Mouse (Mus musculus) heart, embryonic 15.5 days (tissue): Measurements from ENCODE around the gene Nfam1. TPM values are rescaled to one million over a fixed set of nuclear protein-coding genes. Genes with fewer than 3 reads are reported as not detected.
A peak's percentile ranks its signal among the peaks of the same experiment; 100 is the strongest.
"Not testable (repeated sequence)": the region's sequence is repeated elsewhere in the genome, so short reads cannot be mapped to it uniquely, and the experiment has no call there.

Source experiments
- ATAC-seq: fragments of 200-750 bp; cut with Nextera tagmentation; replicated peaks from 2 replicates; pipeline ENCODE4 v1.8.0; 2017; ENCODE audit warnings: low read depth, moderate TSS enrichment; ENCODE audit not compliant: insufficient number of reproducible peaks, insufficient read depth, low FRiP score
- H3K27ac ChIP-seq: fragments of 300-500 bp; sonication (generic); 2 replicates; pipeline ENCODE4 v1.5.1; 2015; ENCODE audit warnings: mild to moderate bottlenecking, inconsistent platforms
- H3K27me3 ChIP-seq: fragments of 300-500 bp; sonication (generic); 2 replicates; pipeline ENCODE4 v1.6.1; 2015; ENCODE audit warnings: inconsistent platforms
- H3K36me3 ChIP-seq: fragments of 300-500 bp; sonication (generic); 2 replicates; pipeline ENCODE4 v1.6.1; 2015; ENCODE audit warnings: mild to moderate bottlenecking, inconsistent platforms
- H3K4me1 ChIP-seq: fragments of 300-500 bp; sonication (generic); replicated peaks from 2 replicates; pipeline ENCODE4 v1.6.1; 2015; ENCODE audit warnings: inconsistent platforms
- H3K4me2 ChIP-seq: fragments of 300-500 bp; sonication (generic); 2 replicates; pipeline ENCODE4 v1.6.1; 2015; ENCODE audit warnings: inconsistent platforms, mild to moderate bottlenecking, moderate library complexity
- H3K4me3 ChIP-seq: fragments of 300-500 bp; sonication (generic); 2 replicates; pipeline ENCODE4 v1.5.1; 2015; ENCODE audit warnings: mild to moderate bottlenecking, inconsistent platforms
- H3K9ac ChIP-seq: fragments of 300-500 bp; sonication (generic); 2 replicates; pipeline ENCODE4 v1.6.1; 2015; ENCODE audit warnings: mild to moderate bottlenecking, inconsistent platforms
- H3K9me3 ChIP-seq: fragments of 300-500 bp; sonication (generic); replicated peaks from 2 replicates; pipeline ENCODE4 v1.6.1; 2016; ENCODE audit warnings: inconsistent platforms
- WGBS: fragments of 180-500 bp; shearing (Covaris S2); methylation state at CpG from one replicate; pipeline ENCODE4 v1.1.7; 2015; ENCODE audit warnings: mixed read lengths; 5-methylcytosine and 5-hydroxymethylcytosine counted together
- polyA plus RNA-seq: library from polyadenylated mRNA; unstranded; fragments of >200 nt; fragmentation: Nextera tagmentation; extraction: Ambion mirVana; gene quantifications from 2 replicates; pipeline ENCODE4 v1.2.1, GENCODE M21; 2015

Gene Nfam1
- 1.8 and 3.9 TPM in 2 replicates for polyA plus RNA-seq

DNA sequence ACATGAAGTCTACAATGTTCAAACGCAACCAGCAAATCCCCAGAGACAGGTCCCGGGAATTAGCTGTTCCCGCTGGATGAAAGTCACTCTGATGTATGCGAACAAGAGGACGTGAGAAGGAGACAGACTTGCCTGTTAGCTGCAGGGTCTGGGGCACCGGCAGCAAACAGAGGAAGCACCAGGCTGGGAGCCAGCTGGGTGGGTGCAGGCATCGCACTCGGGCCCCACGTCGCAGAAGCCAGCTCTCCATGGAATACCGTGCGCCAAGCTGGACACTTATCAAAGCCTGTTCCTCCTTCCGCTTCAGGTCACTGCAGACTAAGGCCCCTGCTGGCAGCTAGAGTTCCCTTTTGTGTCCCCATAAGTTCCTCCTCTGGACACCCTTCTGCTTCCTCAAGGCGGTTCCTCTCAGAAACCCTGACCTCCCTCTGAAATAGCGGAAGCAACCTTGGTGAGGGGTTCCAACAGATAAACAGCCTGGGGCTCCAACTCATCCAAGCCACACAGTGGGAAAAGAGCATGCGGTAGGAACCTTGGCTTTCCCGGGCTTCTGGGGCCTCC, at the start of gene Nfam1:
TSS of gene Nfam1 (minus strand) at position 326 of the 561 bp plus-strand sequence.
- WGBS = 24% methylated on average over 17 of the region's 17 CpGs
- H3K9me3 ChIP-seq = no peaks in the 10 kb centered on the region
- peaks cover 33% of the 10 kb centered on the region for H3K27me3 ChIP-seq
- 0 out of 2 replicates have a peak within 1 kb of the TSS, but pooled peaks have one; percentile 9 for H3K4me3 ChIP-seq
- peak within 1 kb of the TSS; percentile 18; the same call in 1 of the 2 replicates for H3K9ac ChIP-seq
- no peak for ATAC-seq
- H3K36me3 ChIP-seq = no peaks in the 10 kb centered on the region
- peak within 1 kb of the TSS; percentile 38; the same call in 1 of the 2 replicates for H3K4me2 ChIP-seq
- peaks cover 58% of the 10 kb centered on the region for H3K4me1 ChIP-seq
- 0 out of 2 replicates have a peak within 1 kb of the TSS, but pooled peaks have one; percentile 23 for H3K27ac ChIP-seq

DNA sequence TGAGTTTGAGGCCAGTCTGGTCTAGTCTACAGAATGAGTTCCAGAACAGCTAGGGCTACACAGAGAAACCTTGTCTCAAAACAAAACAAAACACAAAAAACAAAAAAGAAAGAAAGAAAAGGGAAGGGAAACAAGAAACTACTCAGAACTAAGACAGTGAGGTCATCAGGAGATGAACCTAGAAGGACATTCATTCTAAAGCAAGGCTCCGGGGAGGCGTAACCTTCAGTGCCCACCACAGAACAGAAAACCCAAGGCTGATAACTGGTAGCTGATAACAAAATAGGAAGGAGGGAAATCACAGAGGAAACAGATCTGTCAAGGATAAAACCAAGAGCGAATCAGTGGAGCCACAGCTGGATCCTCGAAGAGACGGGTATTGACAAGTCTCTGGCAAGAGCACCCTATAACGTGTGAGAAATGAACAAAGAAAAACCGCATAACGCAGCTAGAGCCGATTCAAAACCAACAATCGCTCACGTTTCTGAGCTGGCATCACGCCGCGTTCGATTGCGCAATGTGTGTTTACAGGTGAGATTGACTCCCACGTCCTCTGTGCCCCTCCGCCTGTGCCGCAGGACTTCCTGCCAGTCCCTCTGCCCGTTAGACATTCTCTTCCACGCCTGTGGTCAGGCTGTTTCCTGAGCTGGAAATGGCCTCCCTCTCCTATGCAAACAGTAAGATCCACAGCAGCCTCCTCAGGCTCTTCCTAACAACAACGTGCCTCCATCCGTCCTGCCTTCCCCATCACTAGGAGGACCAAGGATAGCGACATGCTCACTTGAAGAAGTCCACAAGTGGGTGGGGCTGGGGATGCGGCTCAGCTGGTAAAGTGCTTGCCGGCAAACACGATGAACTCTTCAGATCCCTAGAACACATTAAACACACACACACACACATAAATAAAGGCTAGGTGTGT, 42.8 kb upstream of the Nfam1 start:
- no peak overlapping the region for H3K9ac ChIP-seq
- peaks cover 14% of the 10 kb centered on the region for H3K4me1 ChIP-seq
- no peaks in the 10 kb centered on the region for H3K9me3 ChIP-seq
- WGBS = 40% methylated on average over 27 of the region's 27 CpGs
- H3K4me3 ChIP-seq = no peak overlapping the region
- no peak overlapping the region for H3K27ac ChIP-seq
- no peak for ATAC-seq
- no peaks in the 10 kb centered on the region for H3K27me3 ChIP-seq
- 0 out of 2 replicates have a peak overlapping the region, but pooled peaks have one; percentile 1 for H3K4me2 ChIP-seq
- H3K36me3 ChIP-seq = no peaks in the 10 kb centered on the region

DNA sequence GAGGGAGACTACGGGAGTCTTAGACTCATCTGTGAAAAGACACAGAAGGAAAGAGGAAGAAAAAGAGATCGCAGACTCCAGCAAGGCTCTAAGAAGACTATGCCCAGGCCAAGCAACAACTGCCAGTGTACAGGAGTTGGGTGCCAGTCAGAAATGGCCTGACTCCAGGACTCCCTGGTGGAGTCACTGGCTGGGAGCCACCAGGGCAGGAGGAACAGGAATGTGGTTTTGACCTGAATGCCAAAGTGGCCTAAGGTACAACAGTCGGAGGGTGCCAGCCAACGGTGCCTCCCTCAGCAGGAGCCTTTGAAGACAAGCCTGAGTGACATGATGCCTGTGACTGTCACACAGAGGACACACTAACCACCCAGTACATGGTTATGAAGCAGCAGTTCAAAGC, 41.1 kb upstream of the Nfam1 start:
- ATAC-seq = no peak
- no peaks in the 10 kb centered on the region for H3K27me3 ChIP-seq
- 79% methylated on average over 4 of the region's 4 CpGs for WGBS
- H3K36me3 ChIP-seq = no peaks in the 10 kb centered on the region
- H3K27ac ChIP-seq = no peak overlapping the region
- no peaks in the 10 kb centered on the region for H3K9me3 ChIP-seq
- H3K4me2 ChIP-seq = no peak overlapping the region
- no peak overlapping the region for H3K9ac ChIP-seq
- peaks cover 26% of the 10 kb centered on the region for H3K4me1 ChIP-seq
- H3K4me3 ChIP-seq = no peak overlapping the region

DNA sequence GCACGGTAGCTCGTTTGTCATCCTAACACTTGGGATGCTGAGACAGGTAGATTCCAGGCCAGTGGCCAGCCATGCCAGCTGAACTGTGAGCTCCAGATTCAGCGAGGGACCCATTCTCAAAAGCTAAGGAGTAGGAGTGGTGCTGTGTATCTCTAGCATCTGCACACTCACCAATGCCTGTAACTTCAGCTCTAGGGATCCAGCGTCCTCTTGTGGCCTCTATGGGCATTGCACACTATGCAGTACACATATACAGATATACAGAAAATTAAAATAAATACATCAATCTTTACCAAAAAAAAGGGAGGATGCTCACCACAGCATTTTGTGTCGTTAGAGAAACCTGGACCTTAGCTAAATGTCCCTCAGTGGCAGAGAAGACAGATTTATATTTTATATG, 38.6 kb upstream of the Nfam1 start:
- H3K4me2 ChIP-seq = no peak overlapping the region
- H3K27me3 ChIP-seq = no peaks in the 10 kb centered on the region
- 81% methylated on average over 5 of the region's 5 CpGs for WGBS
- no peak overlapping the region for H3K4me3 ChIP-seq
- peaks cover 30% of the 10 kb centered on the region for H3K4me1 ChIP-seq
- H3K9ac ChIP-seq = no peak overlapping the region
- no peaks in the 10 kb centered on the region for H3K36me3 ChIP-seq
- no peak for ATAC-seq
- no peaks in the 10 kb centered on the region for H3K9me3 ChIP-seq
- no peak overlapping the region for H3K27ac ChIP-seq

DNA sequence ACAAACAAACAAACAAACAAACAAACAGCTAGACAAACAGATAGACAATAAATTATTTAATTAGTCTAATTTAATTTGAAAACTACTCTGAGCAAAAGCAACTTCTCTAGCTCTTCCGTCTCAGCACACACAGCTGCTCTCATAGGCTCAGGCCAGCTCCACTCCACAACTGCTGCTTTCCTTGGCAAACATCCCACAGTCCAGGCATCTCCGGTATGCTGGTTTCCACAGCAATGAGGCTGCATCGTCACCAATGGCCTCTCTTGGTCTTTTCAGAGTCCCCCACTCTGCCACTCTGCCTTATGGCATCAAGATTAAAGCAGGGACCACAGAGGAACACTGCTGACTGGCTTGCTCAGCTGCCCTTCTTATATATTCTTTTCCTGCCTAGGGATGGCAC, 37.8 kb upstream of the Nfam1 start:
- Histone ChIP-seq H3K4me2 (no peak overlapping the region), H3K4me3 (no peak overlapping the region), H3K36me3 (no peaks in the 10 kb centered on the region), H3K4me1 (peaks cover 27% of the 10 kb centered on the region), H3K9ac (no peak overlapping the region), H3K9me3 (no peaks in the 10 kb centered on the region), H3K27ac (peak overlapping the region; percentile 60), H3K27me3 (no peaks in the 10 kb centered on the region)
- 15% methylated on average over 3 of the region's 3 CpGs for WGBS
- ATAC-seq = peak; percentile 89

DNA sequence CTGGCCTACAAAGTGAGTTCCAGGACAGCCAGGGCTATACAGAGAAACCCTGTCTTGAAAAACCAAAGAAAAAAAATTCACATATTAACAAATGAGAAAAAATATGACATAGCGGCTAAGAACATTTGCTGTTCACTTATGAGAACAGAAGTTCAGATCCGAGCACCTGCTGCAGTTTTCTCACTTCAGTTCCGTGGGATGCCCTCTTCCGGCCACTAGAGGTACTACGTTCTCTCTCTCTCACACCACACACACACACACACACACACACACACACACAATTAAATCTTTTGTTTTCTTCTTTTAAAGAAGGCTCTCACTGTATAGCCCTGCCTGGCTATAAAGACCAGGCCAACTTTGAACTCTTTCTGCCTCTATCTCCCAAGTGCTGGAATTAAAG, 35.2 kb upstream of the Nfam1 start:
- ATAC-seq = no peak
- Histone ChIP-seq H3K4me2 (no peak overlapping the region), H3K27ac (no peak overlapping the region), H3K4me3 (no peak overlapping the region), H3K9ac (no peak overlapping the region), H3K9me3 (no peaks in the 10 kb centered on the region), H3K36me3 (no peaks in the 10 kb centered on the region), H3K27me3 (no peaks in the 10 kb centered on the region), H3K4me1 (peaks cover 25% of the 10 kb centered on the region)
- WGBS = 92% methylated on average over 5 of the region's 5 CpGs

DNA sequence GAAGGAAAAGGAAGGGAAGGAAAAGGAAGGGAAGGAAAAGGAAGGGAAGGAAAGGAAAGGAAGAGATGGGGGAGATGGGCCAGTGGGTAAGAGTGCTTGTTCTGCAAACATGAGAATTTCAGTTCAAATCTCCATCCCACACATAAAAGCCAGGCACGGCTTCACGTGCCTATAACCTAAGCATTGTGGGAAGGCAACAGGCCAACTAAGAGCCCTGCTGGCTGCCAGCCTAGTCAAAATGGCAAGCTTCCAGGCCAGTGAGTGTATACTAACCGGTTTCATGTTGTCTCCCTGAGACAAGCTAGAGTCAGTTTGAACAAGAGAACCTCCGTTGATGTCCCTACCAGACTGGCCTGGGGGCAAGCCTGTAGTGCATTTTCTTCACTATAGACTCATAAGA, 32.4 kb upstream of the Nfam1 start:
- H3K27me3 ChIP-seq = no peaks in the 10 kb centered on the region
- no peak overlapping the region for H3K4me3 ChIP-seq
- peak overlapping the region; percentile 38; the same call in 1 of the 2 replicates for H3K27ac ChIP-seq
- H3K4me1 ChIP-seq = peaks cover 19% of the 10 kb centered on the region
- H3K36me3 ChIP-seq = no peaks in the 10 kb centered on the region
- no peaks in the 10 kb centered on the region for H3K9me3 ChIP-seq
- no peak overlapping the region for H3K9ac ChIP-seq
- no peak; the same call in 1 of the 2 replicates for ATAC-seq
- no peak overlapping the region for H3K4me2 ChIP-seq
- WGBS = 31% methylated on average over 4 of the region's 4 CpGs

DNA sequence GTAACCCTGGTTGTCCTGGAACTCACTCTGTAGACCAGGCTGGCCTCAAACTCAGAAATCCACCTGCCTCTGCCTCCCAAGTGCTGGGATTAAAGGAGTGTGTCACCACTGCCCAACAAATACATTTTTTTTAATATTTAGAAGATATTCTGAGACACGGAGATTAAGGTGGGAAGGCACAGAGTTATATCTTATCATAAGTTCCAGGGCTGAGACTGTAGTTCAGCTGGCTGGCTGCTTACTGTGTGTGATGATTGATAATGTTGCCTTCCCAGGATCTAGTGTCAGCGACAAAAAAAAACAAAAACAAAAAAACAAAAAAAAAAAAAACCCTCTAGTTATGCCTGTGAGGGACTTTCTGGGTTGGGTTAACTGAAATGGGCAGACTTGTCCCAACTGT, 29.5 kb upstream of the Nfam1 start:
- WGBS = 66% methylated on average over 2 of the region's 2 CpGs
- H3K36me3 ChIP-seq, H3K4me3 ChIP-seq, H3K4me2 ChIP-seq, H3K9ac ChIP-seq, H3K27me3 ChIP-seq, ATAC-seq, H3K9me3 ChIP-seq, H3K27ac ChIP-seq: not testable (repeated sequence)
- H3K4me1 ChIP-seq = peaks cover 22% of the 10 kb centered on the region

DNA sequence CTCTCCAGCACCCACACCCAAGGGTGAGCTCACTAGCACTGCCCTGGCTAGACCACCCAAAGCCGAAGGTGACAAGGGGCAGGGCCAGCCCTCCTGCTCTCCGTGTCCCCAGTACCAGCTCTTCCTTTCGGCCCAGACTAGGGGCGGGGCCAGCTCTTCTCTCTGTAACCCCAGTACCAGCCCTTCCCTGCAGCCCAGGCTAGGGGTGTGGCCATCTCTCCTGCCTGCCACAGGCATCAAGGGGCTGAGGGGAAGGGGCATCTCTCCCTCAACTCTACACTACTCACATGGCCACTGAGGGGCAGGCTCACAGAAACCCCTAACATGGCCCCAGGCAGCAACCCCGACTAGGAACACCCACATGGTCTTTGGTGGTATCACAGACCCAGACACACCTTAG, 28.6 kb upstream of the Nfam1 start:
- no peak overlapping the region for H3K4me3 ChIP-seq
- 20% methylated on average over 5 of the region's 5 CpGs for whole genome bisulfite sequencing
- no peak overlapping the region for H3K4me2 ChIP-seq
- no peaks in the 10 kb centered on the region for H3K36me3 ChIP-seq
- peak; percentile 34; the same call in 1 of the 2 replicates for ATAC-seq
- H3K4me1 ChIP-seq = peaks cover 31% of the 10 kb centered on the region
- H3K9me3 ChIP-seq = no peaks in the 10 kb centered on the region
- H3K9ac ChIP-seq = no peak overlapping the region
- H3K27me3 ChIP-seq = no peaks in the 10 kb centered on the region
- no peak overlapping the region for H3K27ac ChIP-seq

DNA sequence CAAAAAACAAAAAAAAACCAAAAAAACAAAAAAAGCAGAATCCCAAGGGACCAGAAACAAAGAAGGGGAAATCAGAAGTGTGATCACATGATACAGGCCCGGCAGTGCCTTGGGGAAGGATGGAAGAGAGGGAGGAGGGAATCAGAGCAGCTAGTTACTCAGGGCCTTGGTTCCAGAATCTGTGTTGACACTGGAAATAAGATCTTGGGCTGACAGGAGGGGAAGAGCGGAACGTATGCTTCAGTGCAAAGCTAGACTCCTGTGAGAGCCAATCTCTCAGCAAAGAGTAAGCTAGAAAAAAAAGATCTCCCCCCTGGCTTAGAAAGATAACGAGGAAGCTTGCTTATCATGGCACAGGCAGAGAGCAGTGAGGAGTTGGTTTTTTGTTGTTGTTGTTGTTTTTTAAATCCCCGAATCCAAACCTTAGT, 26.1 kb upstream of the Nfam1 start:
- no peak for ATAC-seq

DNA sequence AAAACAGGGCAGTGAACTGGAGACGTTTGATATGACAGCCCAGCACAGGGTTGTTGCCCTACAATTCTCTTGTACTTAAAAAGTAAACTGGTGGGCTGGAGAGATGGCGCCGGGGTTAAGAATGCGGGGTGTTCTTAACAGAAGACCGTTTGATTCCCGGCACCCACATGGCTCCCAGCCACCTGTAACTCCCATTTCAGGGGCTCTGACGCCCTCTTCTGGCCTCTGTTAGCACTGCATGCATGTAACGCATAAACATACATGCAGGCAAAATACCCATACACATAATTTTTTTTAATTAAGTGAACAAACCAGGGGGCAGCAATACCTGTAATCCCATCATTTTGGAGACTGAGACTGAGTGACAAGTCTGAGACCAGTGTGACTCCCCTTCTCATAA, 24.4 kb upstream of the Nfam1 start:
- Histone ChIP-seq H3K4me2 (no peak overlapping the region), H3K4me3 (no peak overlapping the region), H3K36me3 (no peaks in the 10 kb centered on the region), H3K9ac (no peak overlapping the region), H3K9me3 (no peaks in the 10 kb centered on the region), H3K27ac (peak overlapping the region; percentile 95), H3K4me1 (peaks cover 48% of the 10 kb centered on the region), H3K27me3 (no peaks in the 10 kb centered on the region)
- WGBS = 71% methylated on average over 8 of the region's 8 CpGs
- ATAC-seq = no peak

More for the DNA sequence above, 26.1 kb upstream of the Nfam1 start:
- Histone ChIP-seq H3K36me3 (no peaks in the 10 kb centered on the region), H3K9me3 (no peaks in the 10 kb centered on the region), H3K4me1 (peaks cover 44% of the 10 kb centered on the region), H3K9ac (no peak overlapping the region), H3K27ac (no peak overlapping the region), H3K4me2 (no peak overlapping the region), H3K27me3 (no peaks in the 10 kb centered on the region), H3K4me3 (no peak overlapping the region)
- 37% methylated on average over 5 of the region's 5 CpGs for whole genome bisulfite sequencing
